Mouse (Mus musculus) ES-Bruce4 (cell line): ENCODE measurements around the gene Fam102a. TPM values are rescaled to one million over a fixed set of nuclear protein-coding genes. Genes with fewer than 3 reads are reported as not detected.

ENCODE experiments used
- H3K27ac ChIP-seq: 2 replicates; pipeline ENCODE4 v1.5.1; 2012; ENCODE audit warnings: low read length, inconsistent platforms; ENCODE audit not compliant: insufficient read depth
- H3K27me3 ChIP-seq: 2 replicates; pipeline ENCODE4 v1.6.1; 2012; ENCODE audit warnings: mild to moderate bottlenecking, low read length, inconsistent platforms; ENCODE audit not compliant: control insufficient read depth, poor library complexity, insufficient read depth, severe bottlenecking
- H3K36me3 ChIP-seq: 2 replicates; pipeline ENCODE4 v1.6.1; 2012; ENCODE audit warnings: inconsistent platforms, mild to moderate bottlenecking, low read length, moderate library complexity; ENCODE audit not compliant: control insufficient read depth, poor library complexity, insufficient read depth, severe bottlenecking
- H3K4me1 ChIP-seq: one replicate; pipeline ENCODE4 v1.8.1; 2011; ENCODE audit warnings: low read length; ENCODE audit not compliant: control insufficient read depth, insufficient read depth
- H3K4me3 ChIP-seq: 2 replicates; pipeline ENCODE4 v1.5.1; 2011; ENCODE audit warnings: low read depth, mild to moderate bottlenecking, low read length
- H3K9ac ChIP-seq: 2 replicates; pipeline ENCODE4 v1.6.1; 2012; ENCODE audit warnings: low read depth, mild to moderate bottlenecking, inconsistent platforms; ENCODE audit not compliant: poor library complexity, severe bottlenecking
- H3K9me3 ChIP-seq: replicated peaks from 2 replicates; pipeline ENCODE4 v1.6.1; 2012; ENCODE audit warnings: mild to moderate bottlenecking, low read length, inconsistent platforms; ENCODE audit not compliant: control insufficient read depth, poor library complexity, insufficient read depth, severe bottlenecking
- CTCF ChIP-seq: IDR thresholded peaks from one replicate; pipeline ENCODE4 v1.8.1; 2011; ENCODE audit warnings: low read depth, low read length
- EP300 ChIP-seq: IDR thresholded peaks from 2 replicates; pipeline ENCODE4 v1.6.1; 2011; ENCODE audit warnings: low read depth, low read length; ENCODE audit not compliant: insufficient read depth
- POLR2A ChIP-seq: IDR thresholded peaks from one replicate; pipeline ENCODE4 v1.8.1; 2011; ENCODE audit warnings: low read length; ENCODE audit not compliant: insufficient read depth
- polyA plus RNA-seq: library from polyadenylated mRNA; stranded (reverse); fragments of >200 nt; gene quantifications from 2 replicates; pipeline ENCODE4 v1.2.4, GENCODE M21; 2011; ENCODE audit warnings: low read depth; ENCODE audit not compliant: missing spikeins, insufficient read depth, insufficient read length

Fam102a gene
- polyA plus RNA-seq, 1 experiment, result 12.2 TPM

- H3K27ac ChIP-seq, result no peak overlapping the region
- H3K4me1 ChIP-seq, result no peaks in the 10 kb centered on the region
- H3K9me3 ChIP-seq, result no peaks in the 10 kb centered on the region
- H3K27me3 ChIP-seq, result no peaks in the 10 kb centered on the region
- no peak overlapping the region for H3K9ac ChIP-seq
- H3K4me3 ChIP-seq, result no peak overlapping the region
- TF ChIP-seq POLR2A, result no peak
- TF ChIP-seq EP300, result no peak
- no peak for TF ChIP-seq CTCF
- no peaks in the 10 kb centered on the region for H3K36me3 ChIP-seq
Measured at GRCm38 (mm10) chr2:32576532-32576931, 41.4 kb downstream of the Fam102a start.

GRCm38 (mm10) chr2:32578146-32579046 lies 43.3 kb downstream of the Fam102a start:
- Histone ChIP-seq H3K36me3 (no peaks in the 10 kb centered on the region), H3K9ac (no peak overlapping the region), H3K9me3 (no peaks in the 10 kb centered on the region), H3K27me3 (no peaks in the 10 kb centered on the region), H3K4me3 (0 out of 2 replicates have a peak overlapping the region, but pooled peaks have one; percentile 16), H3K4me1 (no peaks in the 10 kb centered on the region), H3K27ac (no peak overlapping the region)
- no peak for TF ChIP-seq CTCF

- Histone ChIP-seq H3K4me1 (peaks cover 2% of the 10 kb centered on the region), H3K36me3 (no peaks in the 10 kb centered on the region), H3K27me3 (no peaks in the 10 kb centered on the region), H3K27ac (no peak overlapping the region), H3K9ac (peak overlapping the region; percentile 17; the same call in 1 of the 2 replicates), H3K4me3 (peak overlapping the region; percentile 53), H3K9me3 (no peaks in the 10 kb centered on the region)
- TF ChIP-seq CTCF, result no peak
- no peak for TF ChIP-seq EP300
- TF ChIP-seq POLR2A, result no peak
Measured at GRCm38 (mm10) chr2:32581450-32582095, 46.4 kb downstream of the Fam102a start.

- no peaks in the 10 kb centered on the region for H3K9me3 ChIP-seq
- TF ChIP-seq EP300, result 0 out of 2 replicates have a peak, but pooled peaks have one; percentile 27
- no peak for TF ChIP-seq POLR2A
- TF ChIP-seq CTCF, result peak; percentile 99
- no peaks in the 10 kb centered on the region for H3K27me3 ChIP-seq
- no peaks in the 10 kb centered on the region for H3K36me3 ChIP-seq
- H3K4me3 ChIP-seq, result peak overlapping the region; percentile 35
- H3K9ac ChIP-seq, result peak overlapping the region; percentile 4; the same call in 1 of the 2 replicates
- H3K4me1 ChIP-seq, result peaks cover 2% of the 10 kb centered on the region
- H3K27ac ChIP-seq, result no peak overlapping the region
Measured at GRCm38 (mm10) chr2:32582830-32583799, 48.0 kb downstream of the Fam102a start.

- H3K36me3 ChIP-seq, result no peaks in the 10 kb centered on the region
- no peak overlapping the region for H3K27ac ChIP-seq
- no peak overlapping the region for H3K9ac ChIP-seq
- H3K9me3 ChIP-seq, result no peaks in the 10 kb centered on the region
- H3K4me1 ChIP-seq, result peaks cover 2% of the 10 kb centered on the region
- TF ChIP-seq CTCF (no peak), EP300 (no peak), POLR2A (no peak)
- no peak overlapping the region for H3K4me3 ChIP-seq
- H3K27me3 ChIP-seq, result no peaks in the 10 kb centered on the region
Measured at GRCm38 (mm10) chr2:32585149-32585714, 50.1 kb downstream of the Fam102a start.
